In the genomic region with DNA sequence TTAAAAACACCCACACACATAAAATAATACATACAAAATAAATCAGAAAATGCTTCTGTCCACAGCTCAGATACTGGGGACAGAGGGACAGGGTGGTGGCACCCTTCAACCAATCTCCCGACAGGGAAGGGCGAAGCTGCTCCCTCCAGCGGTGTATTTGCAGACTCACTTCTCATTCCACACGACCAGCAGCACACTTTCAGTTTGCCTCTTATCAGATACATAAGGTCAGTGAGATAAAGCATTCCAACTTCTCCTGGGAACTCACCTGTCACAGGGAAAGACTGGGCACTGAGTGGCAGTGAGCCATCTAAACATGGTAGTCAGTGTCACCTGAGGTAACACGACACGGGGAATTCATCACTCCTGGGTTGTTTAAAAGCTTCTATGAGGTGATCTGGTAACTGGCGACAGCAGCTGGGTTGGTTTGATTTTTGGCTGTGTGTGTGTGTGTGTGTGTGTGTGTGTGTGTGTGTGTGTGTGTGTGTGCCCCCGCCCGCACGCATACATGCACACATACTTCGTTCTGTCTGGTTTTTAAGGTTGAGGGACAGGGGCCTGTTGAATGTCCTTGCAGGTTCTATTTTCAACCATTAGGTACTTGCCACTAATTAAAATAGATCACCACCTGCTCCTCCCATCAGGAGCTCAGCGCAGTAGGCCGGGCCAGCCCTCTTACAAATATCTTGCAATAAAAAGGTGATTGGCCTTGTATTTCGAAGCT, we compare ENCODE assay signal across 13 mouse cellular contexts. TPM values are rescaled to one million over a fixed set of nuclear protein-coding genes. Genes with fewer than 3 reads are reported as not detected.
DNase-seq lines count a peak whose midpoint lies in the region; ATAC-seq and TF ChIP-seq lines count a peak whose summit lies in the region.
"Had no signal": no experiment of that assay in that cellular context is flagged by ENCODE, and none has a peak within 500 bp of the region (broad histone marks: within the 10 kb centered on the region; RNA-seq: fewer than 3 reads in every experiment).

No protein-coding gene starts in this region.

- peak overlapping the region; percentile 45 for H3K9ac ChIP-seq in heart, adult 2 months (ENCODE audit: low read depth, low read length)
- H3K9ac ChIP-seq in heart, embryonic 11.5 days (ENCODE audit: low read depth, low read length): 0 out of 2 replicates have a peak overlapping the region, but pooled peaks have one; percentile 28
- H3K9ac ChIP-seq in liver, postnatal 0 days (replicated peaks): no peak overlapping the region
- H3K9ac ChIP-seq: stomach, embryonic 15.5 days had no signal

- peak; percentile 71; the same call in 1 of the 2 replicates for TF ChIP-seq EP300 in heart, adult 2 months (IDR thresholded peaks at IDR 0.05; ENCODE audit: insufficient read depth, low read depth, low read length)
- TF ChIP-seq EP300 in liver, postnatal 0 days (IDR thresholded peaks at IDR 0.05; ENCODE audit: low read depth): no peak

- no peak overlapping the region for H3K4me2 ChIP-seq in heart, embryonic 11.5 days
- no peak overlapping the region for H3K4me2 ChIP-seq in liver, postnatal 0 days (ENCODE audit: low read depth, low read length)
- H3K4me2 ChIP-seq: stomach, embryonic 15.5 days had no signal

- peak in 1 of 2 experiments; percentile 55 for DNase-seq in heart, adult 2 months
- DNase-seq in heart, adult 8-10 months (ENCODE audit: low spot score): no peak
- DNase-seq in G1E (ENCODE audit: low spot score) (peak; percentile 45), MN1 (ENCODE audit: low spot score) (no peak)
- DNase-seq in liver, postnatal 0 days: no peak
- no peak for DNase-seq in spleen, adult 18-20 months
- DNase-seq in left cerebral cortex, postnatal 36 days (ENCODE audit: low spot score in 2 of 2): no peak
- DNase-seq: embryo, embryonic 11 days had no signal

- intact Hi-C loops in heart, adult 2 months (cut with DNase I): loop anchor here (2.0 to 5.0 kb wide), 2 partner anchors 19 to 109 kb away; no protein-coding TSS in a partner anchor
- intact Hi-C loops in left cerebral cortex, postnatal 36 days (cut with DNase I): no loop called here

- 66% methylated on average over 14 of the region's 14 CpGs for whole genome bisulfite sequencing in heart, adult 2 months
- WGBS in heart, embryonic 11.5 days (ENCODE audit: insufficient replicate concordance): 64% methylated on average over 14 of the region's 14 CpGs
- WGBS in liver, postnatal 0 days (ENCODE audit: insufficient replicate concordance): 58% methylated on average over 14 of the region's 14 CpGs

- H3K36me3 ChIP-seq in heart, adult 2 months (ENCODE audit: control insufficient read depth, insufficient read depth, low read length): peaks cover 8% of the 10 kb centered on the region
- H3K36me3 ChIP-seq in G1E (replicated peaks): peaks cover 98% of the 10 kb centered on the region
- peaks cover 2% of the 10 kb centered on the region for H3K36me3 ChIP-seq in heart, embryonic 11.5 days (ENCODE audit: control insufficient read depth, insufficient read depth, low read length)
- peaks cover 7% of the 10 kb centered on the region; the same call in 1 of the 2 replicates for H3K36me3 ChIP-seq in liver, postnatal 0 days (replicated peaks; ENCODE audit: insufficient read depth, low read length)

- no peaks in the 10 kb centered on the region for H3K79me2 ChIP-seq in heart, adult 2 months (replicated peaks; ENCODE audit: control insufficient read depth, insufficient read depth, low read length)

- no peaks in the 10 kb centered on the region for H3K27me3 ChIP-seq in heart, adult 2 months (ENCODE audit: control insufficient read depth, insufficient read depth, low read length)
- H3K27me3 ChIP-seq in G1E (ENCODE audit: insufficient read depth, low read length): no peaks in the 10 kb centered on the region
- no peaks in the 10 kb centered on the region for H3K27me3 ChIP-seq in heart, embryonic 11.5 days (ENCODE audit: control insufficient read depth, insufficient read depth, low read length)
- no peaks in the 10 kb centered on the region for H3K27me3 ChIP-seq in liver, postnatal 0 days (ENCODE audit: insufficient read depth, low read length)
- H3K27me3 ChIP-seq: stomach, embryonic 15.5 days had no signal

- no peak overlapping the region for H3K4me3 ChIP-seq in heart, adult 2 months
- no peak overlapping the region for H3K4me3 ChIP-seq in G1E (ENCODE audit: low read depth, low read length)
- H3K4me3 ChIP-seq in heart, embryonic 11.5 days (ENCODE audit: low read depth, low read length): no peak overlapping the region
- H3K4me3 ChIP-seq in liver, postnatal 0 days (ENCODE audit: low read depth, low read length): no peak overlapping the region
- H3K4me3 ChIP-seq: forebrain, embryonic 10.5 days; stomach, embryonic 15.5 days had no signal

- peak; percentile 51 for TF ChIP-seq CTCF in heart, adult 2 months (IDR thresholded peaks at IDR 0.05)
- TF ChIP-seq CTCF in G1E (IDR thresholded peaks at IDR 0.05; ENCODE audit: low read depth, low read length): no peak
- peak; percentile 53 for TF ChIP-seq CTCF in liver, postnatal 0 days (IDR thresholded peaks at IDR 0.05; ENCODE audit: low read depth)

- H3K9me3 ChIP-seq in G1E (replicated peaks): no peaks in the 10 kb centered on the region
- no peaks in the 10 kb centered on the region for H3K9me3 ChIP-seq in heart, embryonic 11.5 days (replicated peaks; ENCODE audit: control insufficient read depth, low read length)
- no peaks in the 10 kb centered on the region for H3K9me3 ChIP-seq in liver, postnatal 0 days (ENCODE audit: low read length)
- H3K9me3 ChIP-seq: forebrain, embryonic 10.5 days; stomach, embryonic 15.5 days had no signal

- peaks cover 11% of the 10 kb centered on the region for H3K4me1 ChIP-seq in heart, adult 2 months (ENCODE audit: control insufficient read depth, insufficient read depth, low read length)
- peaks cover 78% of the 10 kb centered on the region for H3K4me1 ChIP-seq in G1E (ENCODE audit: insufficient read depth, low read depth, low read length)
- peaks cover 56% of the 10 kb centered on the region for H3K4me1 ChIP-seq in heart, embryonic 11.5 days (ENCODE audit: control insufficient read depth, insufficient read depth, low read length)
- H3K4me1 ChIP-seq in liver, postnatal 0 days (ENCODE audit: insufficient read depth): peaks cover 4% of the 10 kb centered on the region
- H3K4me1 ChIP-seq: forebrain, embryonic 10.5 days had no signal

- TF ChIP-seq POLR2A in heart, adult 2 months (IDR thresholded peaks at IDR 0.05; ENCODE audit: insufficient read depth, low read depth, low read length): peak; percentile 45; the same call in 1 of the 2 replicates

- H3K27ac ChIP-seq in heart, adult 2 months: peak overlapping the region; percentile 93
- H3K27ac ChIP-seq in heart, embryonic 11.5 days (ENCODE audit: low read depth, low read length): peak overlapping the region; percentile 8
- H3K27ac ChIP-seq in liver, postnatal 0 days (ENCODE audit: low read depth): 0 out of 2 replicates have a peak overlapping the region, but pooled peaks have one; percentile 32
- H3K27ac ChIP-seq: forebrain, embryonic 10.5 days; kidney, postnatal 0 days; macrophage; stomach, embryonic 15.5 days had no signal

- ATAC-seq in G1E (ENCODE audit: extremely low read depth, insufficient number of reproducible peaks, low FRiP score, poor library complexity, severe bottlenecking): peak; percentile 55; the same call in 1 of the 2 replicates
- ATAC-seq in heart, embryonic 11.5 days (replicated peaks; ENCODE audit: insufficient number of reproducible peaks, low FRiP score, low TSS enrichment): no peak
- ATAC-seq in liver, postnatal 0 days: peak; percentile 58; the same call in 1 of the 2 replicates

RNA-seq across cellular contexts. Expression of a gene that starts 20.5 kb away (rescaled TPM):
- total RNA-seq in heart, adult 2 months (2021): 100 to 1,000 TPM; 325 to 363 TPM
- 104 and 173 TPM in 2 replicates for polyA plus RNA-seq in heart, adult 2 months (2012; rRNA removed)
- 100 to 1,000 TPM; 393 to 406 (median 396) TPM for total RNA-seq in heart, adult 8-10 months (2022)
- total RNA-seq in G1E (2014; fragmentation: Nextera tagmentation) (42.9 and 52.4 TPM in 2 replicates), G1E (2017) (73.8 and 90.2 TPM in 2 replicates)
- 6.6 and 8.2 TPM in 2 replicates for polyA plus RNA-seq in G1E (2012)
- polyA plus RNA-seq in heart, embryonic 11.5 days (2014; fragmentation: Nextera tagmentation; extraction: Ambion mirVana): 44.3 and 49.5 TPM in 2 replicates
- polyA plus RNA-seq in liver, postnatal 0 days (2015; fragmentation: Nextera tagmentation; extraction: Ambion mirVana): 3.0 and 3.3 TPM in 2 replicates
- total RNA-seq in left cerebral cortex, postnatal 36 days (2021): 1 to 10 TPM; 3.2 to 5.6 TPM

RNA-seq across cellular contexts. Expression of a gene that starts 48.6 kb away (rescaled TPM):
- total RNA-seq in heart, adult 2 months (2021): 10 to 100 TPM; 15.5 to 16.7 TPM
- polyA plus RNA-seq in heart, adult 2 months (2012; rRNA removed): 9.2 and 19.5 TPM in 2 replicates
- total RNA-seq in heart, adult 8-10 months (2022): 10 to 100 TPM; 15.0 to 19.2 (median 17.6) TPM
- total RNA-seq in G1E (2014; fragmentation: Nextera tagmentation) (32.3 and 35.0 TPM in 2 replicates), G1E (2017) (81.1 and 87.9 TPM in 2 replicates)
- 58.8 and 76.8 TPM in 2 replicates for polyA plus RNA-seq in G1E (2012)
- 111 and 122 TPM in 2 replicates for polyA plus RNA-seq in heart, embryonic 11.5 days (2014; fragmentation: Nextera tagmentation; extraction: Ambion mirVana)
- polyA plus RNA-seq in liver, postnatal 0 days (2015; fragmentation: Nextera tagmentation; extraction: Ambion mirVana): 87.7 and 87.9 TPM in 2 replicates
- total RNA-seq in left cerebral cortex, postnatal 36 days (2021): 10 to 100 TPM; 31.4 to 32.7 TPM

Comparison
In these comparisons a context has a peak if more than half of its experiments do, and no peak if none do; other contexts are left out.
1. H3K27ac ChIP-seq: peak in every context shown above with its lines; median percentile 93 in heart, adult 2 months; 32 in liver, postnatal 0 days; 8 in heart, embryonic 11.5 days.
2. RNA of a gene that starts 20.5 kb away (total RNA-seq): 393 to 406 TPM in heart, adult 8-10 months, 325 to 363 TPM in heart, adult 2 months and 42.9 to 90.2 TPM in G1E; 3.2 to 5.6 TPM in left cerebral cortex, postnatal 36 days; every median in the first group is over 4 times any median in the second.